Mouse (Mus musculus): ENCODE results near the gene Cntn3.

DNA sequence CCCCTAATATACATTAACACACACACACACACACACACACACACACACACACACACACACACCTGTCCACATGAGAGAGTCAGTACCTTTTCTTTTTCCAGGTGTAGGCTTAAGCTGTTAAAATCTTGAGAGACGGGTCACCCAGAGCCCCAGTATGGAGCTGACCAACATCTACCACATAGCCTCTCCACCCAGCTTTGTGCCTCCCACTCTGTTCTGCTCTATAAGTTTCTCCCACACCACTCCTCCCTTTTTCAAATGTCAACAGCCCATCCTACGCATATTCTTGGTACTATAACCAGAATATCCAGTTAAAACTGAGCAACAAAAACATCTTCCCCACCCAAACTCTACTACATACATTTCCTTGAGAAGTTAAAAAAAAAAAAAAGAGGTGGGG, 49.9 kb downstream of the Cntn3 start:
- TF ChIP-seq SMC3 (IDR thresholded peaks at IDR 0.05; ENCODE audit: low read depth, low read length) = no peak
- TF ChIP-seq CTCF (conservative IDR thresholded peaks at IDR 0.05 in 1 of 2, IDR thresholded peaks at IDR 0.05 in 1 of 2; ENCODE audit: low read depth in 2 of 2, low read length in 2 of 2) = no peak
- no peak for TF ChIP-seq MXI1 (IDR thresholded peaks at IDR 0.05; ENCODE audit: low read depth, low read length)
- no peak for TF ChIP-seq MAX (IDR thresholded peaks at IDR 0.05; ENCODE audit: low read length)
- TF ChIP-seq USF1 (IDR thresholded peaks at IDR 0.05; ENCODE audit: low read depth, low read length) = no peak
- no peak for TF ChIP-seq CHD1 (IDR thresholded peaks at IDR 0.05; ENCODE audit: low read depth, low read length)
- no peak for TF ChIP-seq EP300 (IDR thresholded peaks at IDR 0.05; ENCODE audit: low read length)
- no peak for TF ChIP-seq POLR2A (IDR thresholded peaks at IDR 0.05; ENCODE audit: low read depth, low read length)
- no peak for TF ChIP-seq MYC (IDR thresholded peaks at IDR 0.05; ENCODE audit: low read depth, low read length)
- no peak for TF ChIP-seq MAFK (IDR thresholded peaks at IDR 0.05; ENCODE audit: insufficient replicate concordance, low read length)
- no peak for TF ChIP-seq RAD21 (IDR thresholded peaks at IDR 0.05; ENCODE audit: low read depth, low read length)

All from CH12.LX (cell line).